Mouse (Mus musculus) forebrain, embryonic 16.5 days (tissue): Measurements from ENCODE around the gene Gm13090. TPM values are rescaled to one million over a fixed set of nuclear protein-coding genes. Genes with fewer than 3 reads are reported as not detected.

Source experiments
- ATAC-seq: fragments of 200-750 bp; cut with Nextera tagmentation; 2 replicates; pipeline ENCODE4 v1.8.0; 2017; ENCODE audit warnings: mild to moderate bottlenecking, moderate library complexity
- H3K27ac ChIP-seq: fragments of 300-500 bp; sonication (generic); 2 replicates; pipeline ENCODE4 v1.5.1; 2014; ENCODE audit warnings: low read length, control low read depth
- H3K27me3 ChIP-seq: fragments of 300-500 bp; sonication (generic); replicated peaks from 2 replicates; pipeline ENCODE4 v1.6.1; 2014; ENCODE audit warnings: low read length; ENCODE audit not compliant: control insufficient read depth, insufficient read depth
- H3K36me3 ChIP-seq: fragments of 300-500 bp; sonication (generic); 2 replicates; pipeline ENCODE4 v1.6.1; 2014; ENCODE audit not compliant: control insufficient read depth, insufficient read depth
- H3K4me1 ChIP-seq: fragments of 300-500 bp; sonication (generic); replicated peaks from 2 replicates; pipeline ENCODE4 v1.6.1; 2014; ENCODE audit warnings: low read length; ENCODE audit not compliant: control insufficient read depth, insufficient read depth
- H3K4me2 ChIP-seq: fragments of 300-500 bp; sonication (generic); 2 replicates; pipeline ENCODE4 v1.6.1; 2014; ENCODE audit warnings: mild to moderate bottlenecking, low read length, control low read depth
- H3K4me3 ChIP-seq: fragments of 300-500 bp; sonication (generic); replicated peaks from 2 replicates; pipeline ENCODE4 v1.5.1; 2014; ENCODE audit warnings: mild to moderate bottlenecking, low read length, control low read depth
- H3K9ac ChIP-seq: fragments of 300-500 bp; sonication (generic); replicated peaks from 2 replicates; pipeline ENCODE4 v1.6.1; 2014; ENCODE audit warnings: low read depth, low read length, control low read depth
- H3K9me3 ChIP-seq: fragments of 300-500 bp; sonication (generic); 2 replicates; pipeline ENCODE4 v1.6.1; 2016; ENCODE audit warnings: low read length; ENCODE audit not compliant: control insufficient read depth
- WGBS: fragments of 180-500 bp; shearing (Covaris S2); extraction: QIAGEN DNeasy Blood & Tissue Kit; methylation state at CpG from one replicate; pipeline ENCODE4 v1.1.7; 2014; 5-methylcytosine and 5-hydroxymethylcytosine counted together
- polyA plus RNA-seq: library from polyadenylated mRNA; unstranded; fragments of >200 nt; fragmentation: Nextera tagmentation; extraction: Ambion mirVana; gene quantifications from 2 replicates; pipeline ENCODE4 v1.2.1, GENCODE M21; 2015

Gene Gm13090
- 0.39 TPM in 1 of 2 replicates, not detected in the other for polyA plus RNA-seq

DNA sequence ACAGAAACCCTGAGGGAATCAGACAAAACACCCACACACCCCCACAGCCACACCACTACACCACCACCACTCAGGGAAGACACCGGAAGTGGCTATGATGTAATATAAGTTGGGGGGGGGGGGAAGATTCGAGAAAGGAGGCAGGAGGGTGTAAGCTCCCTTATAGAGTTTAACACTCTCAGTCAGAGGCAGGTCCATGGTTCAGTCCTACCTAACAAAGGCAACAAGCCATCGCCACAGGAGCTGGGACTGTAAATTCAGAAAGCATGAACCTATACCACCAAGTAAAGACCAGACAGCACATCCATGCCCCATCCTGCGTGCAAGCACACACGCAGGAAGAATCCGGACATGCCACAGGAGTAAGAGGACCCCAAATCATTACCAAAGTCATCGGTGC lies at the start of gene Gm13090:
Gm13090 (plus strand) TSS at position 301 of the 400 bp plus-strand sequence.
- Histone ChIP-seq H3K4me3 (no peak within 1 kb of the TSS), H3K27ac (peak within 1 kb of the TSS; percentile 46; the same call in 1 of the 2 replicates), H3K27me3 (no peaks in the 10 kb centered on the region), H3K36me3 (peaks cover 13% of the 10 kb centered on the region), H3K4me2 (no peak within 1 kb of the TSS), H3K9me3 (no peaks in the 10 kb centered on the region), H3K4me1 (peaks cover 22% of the 10 kb centered on the region), H3K9ac (no peak within 1 kb of the TSS)
- no peak for ATAC-seq
- WGBS, result 84% methylated on average over 7 of the region's 7 CpGs

DNA sequence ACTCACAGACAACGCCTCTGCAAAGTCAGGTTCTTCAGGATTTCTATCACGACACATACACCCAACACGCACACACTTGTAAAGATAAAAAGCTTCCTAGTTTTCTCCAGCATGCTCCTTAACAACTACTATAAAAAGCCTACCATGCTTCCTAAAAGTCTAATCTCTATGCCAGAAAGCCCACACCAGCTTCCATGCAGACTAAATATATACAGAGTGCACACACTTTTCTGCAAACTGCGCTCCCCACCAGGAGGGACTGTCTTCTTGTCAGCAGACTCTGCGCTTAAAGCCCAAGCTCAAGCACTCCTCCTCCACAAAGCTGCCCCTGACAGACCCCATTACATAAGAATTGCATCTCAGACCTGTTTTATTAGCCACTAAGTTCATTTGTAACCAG lies 47.9 kb upstream of the Gm13090 start:
- Histone ChIP-seq H3K9me3 (no peaks in the 10 kb centered on the region), H3K4me1 (peaks cover 12% of the 10 kb centered on the region), H3K4me3 (no peak overlapping the region), H3K27ac (no peak overlapping the region), H3K36me3 (no peaks in the 10 kb centered on the region; the same call in 1 of the 2 replicates), H3K27me3 (peaks cover 7% of the 10 kb centered on the region), H3K9ac (no peak overlapping the region), H3K4me2 (no peak overlapping the region)
- 81% methylated on average over 5 of the region's 5 CpGs for WGBS
- ATAC-seq, result no peak

DNA sequence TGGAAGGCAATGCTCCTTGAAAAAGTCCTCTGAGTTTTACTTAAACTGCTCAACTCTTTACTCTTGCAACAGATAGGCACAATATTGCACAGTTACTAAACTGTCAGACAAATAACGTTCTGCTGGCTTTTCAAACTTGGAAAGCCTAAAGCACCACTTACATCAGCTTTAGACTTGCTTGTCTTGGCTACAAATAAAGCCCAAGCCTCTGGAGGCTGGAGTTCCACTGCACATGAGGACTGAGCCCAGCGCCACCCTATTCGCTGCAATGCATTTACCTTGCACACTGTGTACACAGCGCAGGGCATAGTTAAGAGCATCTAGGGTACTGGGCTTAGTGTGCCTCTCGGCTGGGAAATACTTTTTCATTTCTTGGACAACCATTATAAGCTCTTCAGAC lies 46.1 kb upstream of the Gm13090 start:
- Histone ChIP-seq H3K4me3 (no peak overlapping the region), H3K4me1 (peaks cover 12% of the 10 kb centered on the region), H3K27me3 (peaks cover 7% of the 10 kb centered on the region), H3K9me3 (no peaks in the 10 kb centered on the region), H3K9ac (no peak overlapping the region), H3K4me2 (peak overlapping the region; percentile 98), H3K36me3 (peaks cover 4% of the 10 kb centered on the region), H3K27ac (no peak overlapping the region)
- 35% methylated on average over 5 of the region's 5 CpGs for WGBS
- ATAC-seq, result no peak

DNA sequence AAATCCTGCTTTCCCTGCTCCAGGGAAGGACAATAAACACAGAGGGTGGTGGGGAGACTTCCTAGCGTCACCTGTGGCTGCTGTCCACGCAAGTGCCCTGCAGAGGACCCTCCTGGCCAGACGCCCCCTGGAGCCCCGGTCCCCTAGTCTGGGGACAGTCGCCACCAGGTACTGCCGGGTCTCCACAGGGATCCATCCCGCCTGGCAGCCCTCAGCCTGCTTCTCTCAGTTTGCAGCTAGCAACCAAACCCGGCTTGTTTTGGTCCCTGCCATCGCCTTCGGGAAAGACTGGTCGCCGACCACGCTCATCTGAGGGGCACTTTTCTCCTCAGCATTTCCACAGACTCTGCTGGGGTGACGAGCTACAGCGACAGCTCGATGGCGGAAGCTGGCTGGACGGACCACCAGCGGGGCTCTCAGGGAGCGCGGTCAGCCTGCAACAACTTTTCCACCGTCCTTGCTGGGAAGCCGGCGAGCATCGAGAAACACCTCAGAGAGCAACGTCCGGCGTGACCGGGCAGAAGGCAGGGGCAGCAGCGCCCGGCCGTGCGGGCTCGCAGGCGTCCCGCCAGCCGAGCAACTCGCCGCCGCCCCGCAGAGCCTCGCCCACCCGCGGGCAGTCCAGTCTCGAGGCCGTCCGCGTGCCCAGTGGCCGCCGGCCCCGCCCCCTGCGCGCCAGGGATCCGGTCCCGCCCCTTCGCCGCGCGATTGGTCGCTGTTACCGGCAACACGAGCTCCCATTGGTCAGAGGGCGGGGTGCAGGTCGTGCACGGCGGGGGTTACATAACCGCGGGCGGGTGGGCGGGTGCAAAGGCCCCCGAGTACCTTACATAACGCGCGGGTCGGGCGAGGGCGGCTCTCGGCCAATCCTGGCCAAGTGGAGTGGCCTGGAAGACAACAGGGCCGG lies 45.1 kb upstream of the Gm13090 start, which contains the start of gene Per3:
Per3 (minus strand) TSS at position 629 of the 907 bp plus-strand sequence.
- H3K27me3 ChIP-seq, result peaks cover 7% of the 10 kb centered on the region
- H3K9ac ChIP-seq, result peak within 1 kb of the TSS; percentile 65
- no peaks in the 10 kb centered on the region for H3K9me3 ChIP-seq
- peak within 1 kb of the TSS; percentile 69 for H3K4me3 ChIP-seq
- peaks cover 12% of the 10 kb centered on the region for H3K4me1 ChIP-seq
- WGBS, result under 1% methylated on average over 76 of the region's 79 CpGs
- peak within 1 kb of the TSS; percentile 98 for H3K4me2 ChIP-seq
- peaks cover 9% of the 10 kb centered on the region for H3K36me3 ChIP-seq
- ATAC-seq, result peak; percentile 98
- no peak within 1 kb of the TSS for H3K27ac ChIP-seq

DNA sequence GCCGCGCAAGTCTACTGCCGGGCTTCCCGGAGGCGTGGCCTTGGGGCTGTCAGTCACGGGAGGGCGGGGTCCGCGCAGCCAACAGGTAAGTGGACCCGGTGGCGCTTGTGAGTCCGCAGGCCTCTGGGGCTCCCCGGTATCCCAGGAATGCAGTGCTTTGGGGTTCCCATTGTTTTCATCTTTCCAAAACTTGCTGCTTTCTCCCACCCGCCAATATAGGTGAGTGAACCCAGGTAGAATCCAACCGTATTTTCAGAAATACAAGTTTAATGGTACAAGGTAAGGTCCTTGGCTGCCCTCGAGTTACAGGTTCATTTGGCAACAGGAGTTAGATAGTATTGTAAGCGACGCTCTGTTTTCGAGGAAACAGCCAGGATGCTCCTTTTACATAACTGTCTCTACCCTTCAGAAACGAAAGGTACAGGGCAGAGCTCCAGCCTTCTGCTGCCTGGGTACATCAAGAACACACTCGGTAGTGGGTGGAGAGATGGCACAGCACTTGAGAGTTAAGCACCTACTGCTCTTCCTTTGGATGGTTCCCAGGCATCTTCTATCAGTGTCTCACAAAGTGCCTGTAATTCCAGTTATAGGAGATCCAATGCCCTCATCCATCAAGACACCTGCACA lies 44.3 kb upstream of the Gm13090 start:
- Histone ChIP-seq H3K4me1 (peaks cover 12% of the 10 kb centered on the region), H3K36me3 (peaks cover 14% of the 10 kb centered on the region), H3K27ac (no peak overlapping the region), H3K4me3 (peak overlapping the region; percentile 69), H3K27me3 (peaks cover 7% of the 10 kb centered on the region), H3K9ac (peak overlapping the region; percentile 36; the same call in 1 of the 2 replicates), H3K4me2 (peak overlapping the region; percentile 98), H3K9me3 (no peaks in the 10 kb centered on the region)
- peak; percentile 88; the same call in 1 of the 2 replicates for ATAC-seq
- WGBS, result 5% methylated on average over 21 of the region's 21 CpGs

DNA sequence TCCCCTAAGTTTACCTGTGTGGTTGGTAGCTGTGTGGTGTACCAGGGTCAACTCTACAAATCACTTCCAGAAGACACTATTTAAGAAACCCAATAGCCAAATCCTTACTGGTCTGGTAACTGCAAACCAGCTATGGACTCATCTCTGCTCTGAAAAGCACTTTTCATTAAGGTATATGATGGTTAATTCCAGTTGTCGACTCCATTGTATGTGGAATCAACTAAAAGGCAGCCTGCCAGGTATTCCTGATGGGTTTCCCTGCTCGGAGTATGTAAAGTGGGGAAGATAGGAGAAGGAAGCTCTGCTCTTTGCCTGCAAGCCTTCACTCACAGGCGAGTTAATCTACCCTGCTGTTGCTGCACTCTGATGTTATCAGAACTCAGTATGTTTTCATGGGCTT lies 42.8 kb upstream of the Gm13090 start:
- Histone ChIP-seq H3K9ac (no peak overlapping the region), H3K27ac (no peak overlapping the region), H3K4me2 (no peak overlapping the region), H3K36me3 (peaks cover 21% of the 10 kb centered on the region), H3K4me1 (peaks cover 12% of the 10 kb centered on the region), H3K4me3 (no peak overlapping the region), H3K9me3 (no peaks in the 10 kb centered on the region), H3K27me3 (peaks cover 7% of the 10 kb centered on the region)
- WGBS, result 78% methylated on average over 3 of the region's 3 CpGs
- ATAC-seq, result no peak

DNA sequence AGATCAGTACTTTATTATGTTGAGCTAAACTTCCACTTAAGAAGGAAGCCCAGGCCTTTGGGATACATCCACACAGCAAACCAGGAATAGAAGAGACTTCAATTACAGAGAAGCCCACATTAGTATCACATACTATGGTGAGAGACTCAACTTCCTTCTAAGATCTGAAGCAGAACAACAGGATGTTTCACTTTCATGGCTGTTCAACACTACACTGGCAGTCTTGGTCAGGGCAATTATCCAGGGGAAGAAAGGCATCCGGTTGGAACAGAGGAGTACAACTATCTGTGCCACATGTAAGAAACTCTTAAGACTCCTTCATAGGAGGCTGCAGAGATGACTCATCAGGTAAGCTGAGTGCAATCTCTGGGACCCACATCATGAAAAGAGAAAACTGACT lies 38.2 kb upstream of the Gm13090 start:
- peaks cover 24% of the 10 kb centered on the region for H3K36me3 ChIP-seq
- 100% methylated on average over 1 of the region's 1 CpGs for WGBS

DNA sequence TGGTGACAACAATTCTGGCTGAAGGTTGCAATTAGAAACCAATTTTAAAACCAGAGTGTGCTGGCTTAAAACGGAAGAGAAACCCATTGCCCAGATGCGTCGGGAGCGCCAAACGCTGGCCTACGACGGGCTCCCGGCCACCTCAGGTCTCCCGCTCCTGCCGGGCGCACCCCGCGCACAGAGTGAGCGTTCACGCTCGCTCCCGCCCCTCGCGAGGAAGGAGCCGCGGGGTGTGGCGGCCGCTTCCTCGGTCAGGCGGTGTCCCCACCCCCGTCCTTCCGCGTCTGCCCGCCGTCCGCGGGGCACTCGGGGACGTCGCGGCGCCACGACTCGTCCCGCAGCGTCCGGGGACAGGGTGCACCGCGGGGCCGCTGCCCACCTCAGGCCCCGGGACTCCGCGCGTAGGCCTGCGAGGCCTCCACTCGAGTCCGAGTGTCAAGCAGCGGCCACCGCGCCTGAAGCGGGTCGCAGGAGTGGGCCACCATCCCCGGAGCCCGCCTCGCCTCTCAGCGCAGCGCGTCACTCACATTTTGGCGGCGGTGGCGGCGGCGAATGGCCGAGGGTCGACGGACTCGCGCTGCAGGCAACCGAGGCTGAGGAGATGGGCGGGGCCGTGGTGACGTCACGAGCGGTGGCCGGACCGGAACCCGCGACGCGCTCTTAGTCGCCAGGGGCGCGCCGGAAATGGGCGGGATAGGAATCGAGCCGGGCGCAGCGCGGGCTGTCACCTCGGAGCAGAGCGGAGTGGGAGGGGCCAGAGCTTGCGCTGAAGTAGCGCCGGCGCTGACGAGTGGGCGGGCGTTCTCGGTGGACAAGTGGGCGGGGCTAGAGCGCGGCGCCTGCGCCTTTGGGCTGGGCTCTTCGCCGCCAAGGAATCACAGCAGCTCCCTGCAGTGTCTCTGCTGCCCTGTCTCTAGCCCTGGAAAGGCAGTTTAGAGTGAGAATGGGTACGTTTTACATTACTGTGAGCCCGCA lies 31.7 kb upstream of the Gm13090 start, which contains the start of gene Vamp3:
Vamp3 (minus strand) TSS at position 617 of the 975 bp plus-strand sequence.
- H3K4me3 ChIP-seq, result peak within 1 kb of the TSS; percentile 77
- H3K9ac ChIP-seq, result peak within 1 kb of the TSS; percentile 91
- H3K27me3 ChIP-seq, result no peaks in the 10 kb centered on the region
- no peaks in the 10 kb centered on the region for H3K9me3 ChIP-seq
- peaks cover 13% of the 10 kb centered on the region for H3K36me3 ChIP-seq
- under 1% methylated on average over 106 of the region's 114 CpGs for WGBS
- H3K4me2 ChIP-seq, result peak within 1 kb of the TSS; percentile 81
- peaks cover 18% of the 10 kb centered on the region for H3K4me1 ChIP-seq
- peak; percentile 99 for ATAC-seq
- peak within 1 kb of the TSS; percentile 82 for H3K27ac ChIP-seq

More for the DNA sequence above, 38.2 kb upstream of the Gm13090 start:
- Histone ChIP-seq H3K4me1 (peaks cover 4% of the 10 kb centered on the region), H3K27me3 (no peaks in the 10 kb centered on the region), H3K4me3 (no peak overlapping the region), H3K27ac (no peak overlapping the region), H3K9ac (no peak overlapping the region), H3K4me2 (no peak overlapping the region), H3K9me3 (no peaks in the 10 kb centered on the region)
- no peak for ATAC-seq
